Mouse (Mus musculus) left cerebral cortex, adult 9 months (tissue): ENCODE data around the gene Tshz3.

Source experiments
- DNase-seq, 2 experiments: peaks; one replicate each; pipeline ENCODE4 v3.0.0; 2022; ENCODE audit warnings: low spot score in 2 of 2

Gene Tshz3

DNA sequence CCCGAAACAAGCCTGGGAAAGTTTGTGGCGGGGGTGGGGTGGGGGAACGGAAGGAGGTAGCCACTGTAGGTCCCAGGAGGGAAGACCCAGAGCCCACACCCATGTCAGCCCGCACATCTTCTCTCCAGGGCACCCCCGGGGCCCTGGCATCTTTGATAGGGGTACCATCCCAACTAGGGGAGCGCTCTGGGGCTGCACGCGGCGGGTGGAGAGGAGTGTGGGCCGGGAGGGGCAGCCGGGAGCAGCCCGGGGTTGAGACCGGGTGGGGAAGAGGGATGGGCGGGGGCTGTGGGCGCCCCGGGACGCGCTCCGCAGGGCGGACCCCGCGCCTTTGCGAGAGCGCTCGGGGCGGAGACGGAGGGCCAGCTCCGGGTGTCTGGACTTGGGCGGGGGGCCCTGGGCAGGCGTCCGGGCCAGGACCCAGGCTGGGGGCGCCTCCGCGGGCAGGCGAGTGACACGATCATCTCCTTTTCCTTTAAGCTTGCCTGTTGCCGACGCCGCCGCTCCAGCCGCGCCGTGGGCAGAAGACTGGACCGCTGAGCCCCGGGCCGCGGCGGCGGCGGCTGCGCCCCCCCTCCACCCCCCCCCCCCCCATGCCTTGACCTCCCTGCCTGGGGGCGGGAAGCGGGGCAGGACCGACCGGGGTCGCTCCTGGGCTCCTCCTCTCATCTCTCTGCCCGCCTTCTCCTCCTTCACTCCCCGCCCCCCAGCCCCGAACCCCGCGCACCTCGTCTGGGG lies 631 bp upstream of the Tshz3 start:
- DNase-seq = no peak

DNA sequence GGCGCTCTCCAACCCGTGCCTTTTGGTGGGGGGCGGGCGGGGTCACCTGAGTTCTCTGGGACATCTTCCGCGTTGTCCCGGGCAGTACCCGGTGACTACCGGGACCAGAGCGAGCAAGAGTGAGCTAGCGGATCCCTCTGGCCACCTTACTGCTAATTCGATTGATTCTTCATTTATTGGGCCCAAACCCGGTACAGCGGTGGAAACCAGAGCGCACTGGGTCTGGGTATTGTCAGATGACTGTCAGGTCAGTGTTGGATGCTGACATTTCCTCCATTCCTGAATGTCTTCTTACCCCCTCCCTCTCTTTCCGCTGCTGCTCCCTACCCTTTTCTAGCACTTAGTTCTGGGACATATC lies 650 bp downstream of the Tshz3 start:
- DNase-seq = no peak

DNA sequence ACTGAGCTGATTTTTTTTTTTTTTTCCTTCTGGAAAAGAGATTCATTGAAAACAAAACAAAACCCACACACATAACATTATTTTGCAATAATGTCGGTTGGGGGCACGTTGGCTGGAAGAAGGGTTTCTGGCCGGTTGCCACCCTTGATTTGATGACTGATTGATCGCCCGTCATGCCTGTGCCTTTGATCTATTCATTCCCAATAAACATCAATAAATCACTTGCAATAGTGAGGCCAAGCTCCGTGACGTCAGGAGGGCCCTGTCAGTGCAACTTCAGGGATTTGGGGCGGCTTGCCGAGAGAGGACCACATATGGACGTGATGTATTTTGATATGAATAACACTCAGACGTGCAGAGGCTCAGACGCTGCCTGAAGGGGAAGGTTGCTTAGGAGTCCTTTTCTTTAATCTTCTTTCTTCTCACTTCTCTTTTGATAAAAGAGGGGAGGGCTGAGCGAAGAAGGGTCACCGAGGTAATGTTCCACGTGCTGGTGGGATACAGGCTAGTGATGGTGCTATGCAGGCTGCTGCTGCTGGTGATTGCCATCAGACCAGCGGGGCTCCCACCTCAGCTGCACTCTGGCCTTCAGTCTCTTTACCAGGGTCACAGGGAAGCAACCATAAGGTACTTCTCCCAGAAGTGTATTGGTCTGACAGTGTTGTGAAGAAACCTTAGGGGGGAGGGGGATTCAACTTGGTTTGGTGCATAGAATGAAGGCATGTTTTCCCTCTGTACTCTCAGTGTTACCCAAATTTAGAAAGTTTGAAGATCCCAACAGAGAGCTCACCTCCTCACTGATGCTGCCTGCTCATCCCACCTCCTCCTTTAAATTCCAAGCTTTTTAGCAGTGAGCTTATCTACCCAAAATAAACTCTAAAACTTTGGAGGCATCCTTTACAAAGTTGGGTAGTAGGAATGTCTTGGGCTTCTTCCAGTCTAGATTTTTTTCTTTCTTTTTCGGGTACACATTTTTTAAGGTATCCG lies 1.4 kb downstream of the Tshz3 start:
- no peak for DNase-seq

DNA sequence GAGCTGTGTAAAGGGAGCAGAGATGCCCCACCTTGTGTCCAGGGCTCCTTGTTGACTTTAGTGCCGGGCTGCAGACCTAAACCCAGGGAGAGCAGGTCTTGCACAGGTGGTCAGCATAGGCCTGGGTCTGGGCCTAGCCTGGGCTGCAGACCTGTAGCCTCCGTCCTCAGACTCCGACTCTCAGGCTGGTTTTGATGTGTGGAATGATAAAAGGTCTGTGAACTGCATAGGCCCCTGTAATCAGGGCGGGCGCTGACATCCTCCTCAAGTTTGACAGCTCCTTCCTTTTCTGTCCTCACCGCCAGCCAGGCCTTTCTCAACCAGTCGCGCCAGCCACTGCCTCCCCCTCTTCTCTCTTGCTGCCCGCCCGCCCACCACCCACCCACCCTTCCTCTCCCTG lies 8.7 kb downstream of the Tshz3 start:
- DNase-seq = no peak

DNA sequence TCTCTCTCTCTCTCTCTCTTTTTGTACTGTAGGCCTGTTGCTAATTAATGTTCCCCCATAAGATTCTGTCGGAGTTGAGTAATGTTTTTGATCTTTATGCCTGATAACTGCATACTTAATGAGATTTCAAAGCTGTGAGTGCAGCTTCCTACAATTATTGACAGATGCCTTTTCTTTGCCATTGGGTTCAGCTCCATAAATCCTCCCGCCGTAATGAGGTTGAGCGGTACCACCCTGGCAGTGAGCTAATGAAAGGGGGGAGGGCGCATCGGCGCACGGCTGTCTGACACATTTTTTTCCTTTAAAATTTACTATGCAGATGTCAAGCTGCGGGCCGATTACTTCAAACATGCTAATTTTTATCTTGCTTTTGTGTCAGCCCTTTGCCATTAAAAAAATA lies 9.3 kb downstream of the Tshz3 start:
- DNase-seq = no peak

DNA sequence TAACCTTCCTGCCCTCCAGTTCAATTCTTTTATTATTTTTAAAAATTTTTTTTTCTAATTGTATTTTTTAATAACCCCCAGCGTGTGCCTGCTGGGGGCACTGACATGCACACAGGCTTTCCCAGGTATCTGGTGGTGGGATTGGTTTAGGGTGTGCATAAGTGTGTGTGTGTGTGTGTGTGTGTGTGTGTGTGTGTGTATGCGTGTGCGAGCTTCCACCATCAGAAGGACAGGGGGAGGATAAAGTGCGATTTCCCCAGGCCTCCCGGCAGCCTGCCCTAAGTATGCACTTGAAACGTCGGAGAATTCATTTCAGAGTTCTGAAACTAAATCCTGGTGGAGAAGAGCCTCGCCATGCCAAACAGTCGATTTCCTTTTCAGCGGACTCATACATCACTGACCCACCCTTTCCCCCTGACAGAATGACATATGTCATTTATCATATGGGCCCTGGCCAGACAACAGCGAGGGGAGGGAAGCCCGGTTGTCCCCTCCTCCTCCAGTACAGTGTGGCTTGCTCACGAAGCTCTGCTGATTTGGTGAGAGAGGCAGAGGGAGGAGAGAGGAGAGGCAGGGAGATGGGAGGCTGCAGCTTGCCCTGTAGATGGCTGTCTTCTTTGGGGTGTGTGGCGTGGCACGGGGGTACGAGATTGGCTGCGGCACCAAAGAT lies 9.9 kb downstream of the Tshz3 start:
- DNase-seq = peak in 1 of 2 experiments; percentile 48

DNA sequence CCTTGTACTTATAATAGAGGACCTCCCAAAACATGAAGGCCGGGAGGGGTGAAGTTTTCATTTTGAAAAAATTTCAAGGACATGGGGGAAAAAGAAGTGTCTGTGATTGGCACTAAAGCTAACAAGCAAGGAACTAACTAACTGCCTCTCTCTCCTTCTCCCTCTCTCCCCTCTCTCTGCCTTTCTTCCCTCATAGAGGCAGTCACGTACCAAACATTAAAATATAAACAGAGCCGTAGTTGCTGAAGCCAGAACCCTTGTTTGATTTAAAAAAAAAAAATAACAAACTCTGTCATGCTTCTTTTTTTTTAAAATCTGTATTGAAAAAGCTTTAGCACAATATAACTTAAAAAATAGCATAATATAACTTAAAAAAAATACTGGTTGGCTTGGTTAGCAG lies 10.9 kb downstream of the Tshz3 start:
- DNase-seq = no peak

DNA sequence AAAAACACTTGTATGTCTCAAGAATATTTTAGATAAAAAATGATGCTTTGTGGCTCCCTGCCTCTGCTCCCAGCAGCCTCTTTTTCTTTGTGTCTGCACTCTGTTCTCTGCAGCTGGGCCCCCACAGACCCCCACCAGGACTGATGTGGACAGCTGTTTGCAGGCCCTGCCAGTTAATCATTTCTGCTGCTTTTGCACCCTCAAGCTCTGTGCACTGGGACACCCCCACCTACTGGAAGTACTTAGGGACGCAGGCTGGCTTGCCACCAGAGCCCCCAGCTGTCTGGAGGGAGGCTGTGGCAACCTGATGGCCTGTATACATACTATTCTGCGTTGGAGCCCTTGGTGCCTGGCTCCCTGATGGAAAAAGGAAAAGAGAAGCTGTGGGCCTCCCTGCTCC lies 11.3 kb downstream of the Tshz3 start:
- no peak for DNase-seq

DNA sequence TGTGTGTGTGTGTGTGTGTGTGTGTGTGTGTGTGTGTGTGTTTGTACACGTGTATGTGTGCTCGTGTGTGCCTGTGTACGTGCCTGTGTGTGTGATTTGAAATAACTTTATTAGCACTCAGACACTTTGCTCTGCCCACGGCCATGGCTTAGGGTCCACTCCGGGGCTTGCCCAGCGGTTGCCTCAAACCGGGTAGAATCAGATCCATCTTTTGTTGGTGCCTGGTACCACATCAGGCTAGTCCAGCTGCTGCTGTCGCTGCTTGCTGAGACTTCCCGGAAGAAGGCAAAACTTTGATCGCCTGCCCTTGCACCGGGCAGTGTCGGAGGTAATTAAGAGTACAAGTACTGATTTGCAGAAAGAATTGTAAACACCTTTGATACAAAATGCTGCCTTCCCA lies 12.1 kb downstream of the Tshz3 start:
- DNase-seq = no peak

DNA sequence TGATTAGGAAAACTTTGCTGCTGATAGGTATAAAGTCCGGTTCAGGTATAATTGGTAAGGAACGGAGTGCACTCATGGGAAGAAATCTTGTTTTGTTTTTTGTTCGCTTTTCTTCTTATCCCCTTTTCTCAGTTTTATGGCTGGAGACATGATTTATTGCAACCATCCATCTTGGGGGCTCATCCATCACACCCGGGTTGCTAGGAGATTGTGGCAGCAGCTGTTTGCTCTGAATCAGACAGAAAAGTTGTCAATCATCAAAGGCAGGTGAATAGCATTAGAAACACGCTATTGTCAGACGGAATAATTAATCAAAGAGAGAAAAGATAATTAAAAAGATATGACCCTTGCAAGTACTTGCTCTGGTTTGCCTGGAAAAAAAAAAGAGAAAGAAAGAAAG lies 12.5 kb downstream of the Tshz3 start:
- DNase-seq = no peak

DNA sequence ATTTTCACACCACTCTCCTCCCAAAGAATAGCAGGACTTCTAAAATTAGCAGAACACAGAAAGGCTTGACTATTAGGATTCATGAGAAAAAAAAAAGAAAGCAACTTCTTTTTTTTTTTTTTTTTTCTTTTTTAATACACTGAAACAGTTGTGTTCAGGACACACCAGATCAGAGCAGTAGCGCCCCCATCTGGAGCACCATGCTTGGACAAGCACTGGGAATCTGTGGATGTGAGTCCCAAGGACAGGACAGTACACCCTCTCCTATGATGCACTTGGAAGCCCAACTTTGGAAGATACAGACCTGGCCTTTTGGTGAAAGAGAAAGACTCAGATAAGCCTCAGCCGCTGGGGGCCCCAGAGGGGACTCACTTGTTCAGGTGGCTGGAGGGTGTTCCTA lies 13.8 kb downstream of the Tshz3 start:
- no peak for DNase-seq

DNA sequence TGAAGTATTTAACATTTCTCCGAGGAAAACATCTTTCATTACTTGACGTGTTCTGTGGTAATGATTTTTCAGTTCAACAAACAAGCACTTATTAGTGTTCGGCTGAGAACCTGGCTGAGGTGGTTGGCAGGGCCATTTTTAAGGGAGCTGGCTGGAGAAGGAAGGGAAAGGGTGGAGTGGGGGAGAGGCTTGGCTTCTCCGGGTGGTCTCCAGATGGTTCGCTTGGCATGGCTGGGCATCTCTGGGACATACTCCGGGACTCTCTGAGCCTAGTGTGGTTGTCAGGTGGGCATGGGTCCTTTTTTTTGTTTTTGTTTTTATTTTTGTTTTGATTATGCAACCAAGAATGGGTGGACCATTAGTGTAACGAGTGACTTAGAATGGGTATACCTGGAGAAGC lies 16.4 kb downstream of the Tshz3 start:
- DNase-seq = no peak

DNA sequence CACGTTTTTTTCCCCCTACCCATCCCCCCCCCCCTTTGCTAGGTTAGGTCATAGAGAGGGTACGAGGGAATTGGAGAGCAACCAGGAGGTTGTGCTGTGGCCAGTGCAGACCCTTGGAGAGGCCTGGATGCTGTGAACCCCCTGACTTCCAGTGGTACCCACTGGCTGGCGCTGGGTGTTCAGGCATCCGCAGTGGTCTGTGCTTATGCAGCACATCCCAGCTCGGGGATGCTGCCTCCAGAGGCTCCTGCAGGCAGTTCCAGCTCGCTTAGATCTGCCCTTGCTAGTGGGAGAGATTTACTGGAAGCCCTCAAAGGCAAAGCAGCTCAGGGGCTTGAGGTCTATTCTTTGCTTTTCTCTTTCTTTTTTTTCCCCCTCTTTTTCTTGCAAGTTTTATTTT lies 19.3 kb downstream of the Tshz3 start:
- DNase-seq = no peak

DNA sequence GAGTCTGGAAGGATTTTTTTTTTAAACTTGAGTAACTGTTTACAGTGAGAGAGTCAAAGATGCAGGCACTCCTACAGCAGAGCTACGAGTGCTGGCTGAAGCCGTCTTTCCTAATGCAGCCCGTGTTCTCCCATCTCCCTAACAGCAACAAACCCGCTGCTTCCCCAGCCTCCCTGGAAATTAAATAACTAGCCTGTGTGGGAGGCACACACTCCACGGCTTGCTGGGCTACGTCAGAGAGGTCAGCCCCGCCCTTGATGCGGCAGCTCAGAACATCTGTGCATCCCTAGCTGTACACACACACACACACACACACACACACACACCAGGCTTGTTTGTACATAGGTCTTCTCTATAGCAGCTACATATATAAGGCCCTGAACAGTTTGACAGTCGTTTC lies 22.9 kb downstream of the Tshz3 start:
- DNase-seq = no peak

DNA sequence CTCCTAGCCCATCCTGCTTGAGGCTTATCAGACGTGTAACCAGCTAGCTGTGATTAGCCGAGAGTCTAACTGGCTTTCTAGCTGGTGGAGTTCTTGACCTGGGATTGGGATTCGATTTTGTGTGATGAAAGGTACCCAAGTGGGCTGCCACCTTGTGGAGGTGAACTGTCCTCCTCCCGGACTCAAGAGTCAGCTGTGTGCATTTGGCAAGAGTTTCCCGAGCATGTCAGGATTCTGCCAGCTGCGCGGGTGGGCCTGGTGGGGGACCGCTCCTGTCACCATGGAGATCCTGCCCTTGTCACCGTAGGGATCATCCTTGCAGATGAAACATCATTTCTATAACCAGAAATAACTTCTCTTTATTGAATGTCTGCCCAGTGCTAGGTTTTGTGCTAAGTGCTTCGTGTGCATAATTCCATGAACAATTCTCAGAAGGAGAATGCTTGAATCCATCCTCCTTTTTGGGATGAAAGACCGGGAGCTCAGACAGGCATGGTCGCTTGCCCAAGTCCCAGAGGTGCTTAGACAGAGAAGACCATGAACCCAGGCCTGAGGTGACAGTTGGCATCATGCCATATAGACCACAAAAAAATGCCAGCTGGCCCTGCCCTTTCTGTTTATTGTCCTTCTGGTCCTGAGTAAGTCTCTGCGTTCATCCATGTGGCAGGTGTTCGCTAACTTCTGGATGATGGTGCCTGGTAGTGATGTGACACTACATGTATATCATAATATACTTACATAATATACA lies 38.6 kb downstream of the Tshz3 start:
- DNase-seq = no peak

DNA sequence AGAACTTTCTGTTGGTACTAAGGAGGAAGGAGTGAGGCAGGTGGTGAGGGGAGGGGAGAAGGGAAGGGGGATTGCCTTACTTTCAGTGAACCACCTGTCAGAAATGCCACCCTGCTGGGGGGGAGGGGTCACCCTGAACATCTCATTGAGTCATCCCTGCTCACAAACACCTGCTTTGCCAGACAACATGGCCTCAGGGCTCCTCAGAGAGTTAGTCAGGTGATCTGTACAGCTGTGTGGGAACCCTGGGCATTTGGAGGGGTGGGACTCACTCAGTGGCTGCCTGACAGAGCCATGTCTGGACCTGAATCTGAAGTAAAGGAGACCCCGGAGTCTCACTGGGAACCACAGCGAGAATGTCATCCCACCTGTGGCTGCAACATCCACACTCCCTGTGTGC lies 53.6 kb downstream of the Tshz3 start:
- DNase-seq = no peak

DNA sequence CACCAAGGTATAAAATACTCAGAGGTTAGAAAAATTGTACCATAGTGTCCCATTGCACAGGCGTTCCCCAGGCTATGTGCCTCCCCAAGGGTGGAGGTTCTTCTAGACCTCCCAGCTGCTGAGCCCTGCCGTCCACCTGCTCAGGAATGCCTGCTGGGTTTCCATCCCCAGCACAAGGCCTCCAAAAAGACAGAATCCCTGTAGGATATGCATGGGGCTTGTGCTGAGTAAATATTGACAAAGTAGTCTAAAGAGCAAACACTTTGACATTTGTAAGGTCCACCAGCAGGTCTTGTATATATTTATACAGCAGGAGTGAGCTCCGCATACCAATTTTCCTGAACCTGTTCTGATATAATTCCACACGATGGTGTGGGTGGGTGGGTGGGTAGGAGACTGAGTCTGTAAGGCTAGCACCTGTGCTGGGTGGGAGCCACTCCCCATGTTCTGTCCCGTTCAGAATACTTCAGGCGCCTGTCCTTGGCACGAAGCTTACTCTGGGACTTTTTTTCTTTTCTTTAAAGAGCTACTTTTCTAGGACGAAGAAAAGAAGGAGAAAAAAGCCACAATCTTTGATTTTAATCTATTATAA lies 69.7 kb downstream of the Tshz3 start:
- DNase-seq = no peak

DNA sequence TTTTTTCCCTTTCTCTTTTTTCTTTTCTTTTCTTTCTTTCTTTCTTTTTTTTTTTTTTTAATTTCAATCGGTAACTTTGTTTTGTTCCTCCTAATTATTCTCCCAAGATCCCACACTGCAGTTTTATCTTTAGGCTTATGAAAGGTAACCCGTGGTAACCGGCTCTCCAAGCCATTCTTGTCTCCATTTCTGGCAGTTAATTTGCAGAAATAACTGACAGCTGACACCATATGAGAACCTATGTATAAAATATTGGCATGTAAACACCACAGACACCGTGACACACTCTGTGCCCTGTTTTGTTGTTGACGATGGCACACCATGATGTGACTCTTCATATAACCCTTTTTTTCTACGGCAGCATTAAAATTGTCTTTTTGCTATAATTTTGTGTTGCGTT lies 75.2 kb downstream of the Tshz3 start:
- DNase-seq = no peak

DNA sequence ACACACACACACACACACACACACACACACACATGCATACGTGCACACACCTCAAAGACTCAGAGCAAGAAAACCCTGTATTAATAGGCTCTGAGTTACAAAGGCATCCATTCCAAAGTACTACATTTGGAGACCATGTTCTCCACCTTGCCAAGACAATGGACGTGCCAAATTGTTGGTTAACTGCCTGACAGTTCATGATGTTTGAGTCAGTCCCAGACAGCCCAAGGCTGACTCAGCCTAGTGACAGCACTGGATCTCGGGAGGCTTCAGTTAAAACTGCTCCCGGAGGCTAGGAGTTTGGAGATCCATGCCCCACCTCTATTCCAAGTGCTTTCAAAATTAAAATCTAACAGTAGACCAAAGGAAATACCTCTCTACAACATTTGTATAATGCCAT lies 79.0 kb downstream of the Tshz3 start:
- no peak for DNase-seq

DNA sequence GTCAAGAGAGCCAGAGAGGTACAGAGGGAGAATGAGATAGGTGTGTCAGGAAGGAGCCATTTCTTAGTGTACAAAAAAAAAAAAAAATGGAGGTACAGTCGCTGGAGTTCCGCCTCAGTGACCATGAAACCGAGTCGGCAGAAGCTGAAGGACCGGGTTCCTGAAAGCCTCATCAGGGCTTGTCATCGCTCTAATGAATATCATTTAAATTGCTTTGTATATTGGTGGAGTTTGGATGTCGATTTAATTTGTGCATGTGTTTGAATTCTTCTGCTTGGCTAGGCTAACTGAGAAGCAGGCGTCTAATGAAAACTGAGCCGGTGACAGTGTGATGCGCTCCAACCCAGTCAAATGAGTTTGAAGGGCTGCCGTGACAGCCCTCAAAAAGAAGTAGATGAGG lies 80.5 kb downstream of the Tshz3 start:
- no peak for DNase-seq

DNA sequence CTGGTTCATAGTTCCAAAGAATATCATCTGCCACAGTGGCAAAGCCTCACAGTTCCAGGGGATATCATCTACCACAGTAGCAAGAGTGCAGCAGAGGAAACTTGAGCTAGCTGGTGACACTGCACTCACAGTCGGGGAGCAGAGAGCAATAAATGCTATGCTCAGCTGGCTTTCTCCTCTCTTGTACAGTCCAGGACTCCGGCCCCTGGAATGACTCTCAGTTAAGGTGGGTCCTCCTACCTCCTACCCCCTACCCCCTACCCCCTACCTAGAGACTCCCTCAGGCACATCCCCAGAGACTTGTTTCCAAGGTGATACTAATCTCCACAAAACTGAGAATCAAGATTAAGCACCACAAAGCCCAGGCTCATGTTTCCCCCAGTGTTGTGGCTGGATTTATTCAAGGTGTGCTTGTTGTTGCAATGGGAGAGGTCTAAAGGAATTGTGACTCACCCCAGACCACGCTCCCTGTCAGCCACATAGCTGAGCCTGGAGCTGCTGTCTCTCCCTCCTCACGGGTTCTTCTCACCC lies 86.4 kb downstream of the Tshz3 start:
- no peak for DNase-seq
